Mouse (Mus musculus) heart, embryonic 14.5 days (tissue): ENCODE measurements around the gene 4930467E23Rik. TPM values are rescaled to one million over a fixed set of nuclear protein-coding genes. Genes with fewer than 3 reads are reported as not detected.
A peak's percentile ranks its signal among the peaks of the same experiment; 100 is the strongest.
"Not testable (repeated sequence)": the region's sequence is repeated elsewhere in the genome, so short reads cannot be mapped to it uniquely, and the experiment has no call there.

Experiments used
- ATAC-seq: fragments of 200-750 bp; cut with Nextera tagmentation; 2 replicates; pipeline ENCODE4 v1.8.0; 2017; ENCODE audit warnings: low read depth, moderate TSS enrichment; ENCODE audit not compliant: insufficient number of reproducible peaks, insufficient read depth, low FRiP score
- H3K27ac ChIP-seq, 2 experiments: fragments of 200-500 bp in 1 of 2; fragments of 300-500 bp in 1 of 2; sonication (generic) in 1 of 2; replicated peaks in 1 of 2; 2 replicates each; pipeline ENCODE4 v1.5.1; 2012 to 2014; ENCODE audit warnings: low read depth in 2 of 2, low read length in 2 of 2, control low read depth in 1 of 2, mild to moderate bottlenecking in 1 of 2, mixed read lengths in 1 of 2; ENCODE audit not compliant: control insufficient read depth in 1 of 2, insufficient read depth in 1 of 2
- H3K27me3 ChIP-seq: fragments of 300-500 bp; sonication (generic); 2 replicates; pipeline ENCODE4 v1.6.1; 2014; ENCODE audit warnings: mild to moderate bottlenecking, low read length, control low read depth; ENCODE audit not compliant: control insufficient read depth, insufficient read depth
- H3K36me3 ChIP-seq: fragments of 300-500 bp; sonication (generic); 2 replicates; pipeline ENCODE4 v1.6.1; 2014; ENCODE audit warnings: mild to moderate bottlenecking, control low read depth, low read length, mixed read lengths; ENCODE audit not compliant: control insufficient read depth, insufficient read depth
- H3K4me1 ChIP-seq, 2 experiments: fragments of 200-500 bp in 1 of 2; fragments of 300-500 bp in 1 of 2; sonication (generic) in 1 of 2; 2 replicates each; pipeline ENCODE4 v1.6.1; 2012 to 2014; ENCODE audit warnings: low read length in 2 of 2, control low read depth in 1 of 2, mixed read lengths in 1 of 2; ENCODE audit not compliant: control insufficient read depth in 2 of 2, insufficient read depth in 2 of 2
- H3K4me2 ChIP-seq: fragments of 300-500 bp; sonication (generic); 2 replicates; pipeline ENCODE4 v1.6.1; 2014; ENCODE audit warnings: mild to moderate bottlenecking, low read length
- H3K4me3 ChIP-seq, 2 experiments: fragments of 200-500 bp in 1 of 2; fragments of 300-500 bp in 1 of 2; sonication (generic) in 1 of 2; 2 replicates each; pipeline ENCODE4 v1.5.1; 2012 to 2014; ENCODE audit warnings: low read length in 2 of 2, mild to moderate bottlenecking in 2 of 2, control low read depth in 1 of 2, low read depth in 1 of 2, moderate library complexity in 1 of 2; ENCODE audit not compliant: control insufficient read depth in 1 of 2, insufficient read depth in 1 of 2
- H3K9ac ChIP-seq: fragments of 300-500 bp; sonication (generic); 2 replicates; pipeline ENCODE4 v1.6.1; 2014; ENCODE audit warnings: mild to moderate bottlenecking, low read length
- H3K9me3 ChIP-seq: fragments of 300-500 bp; sonication (generic); 2 replicates; pipeline ENCODE4 v1.6.1; 2016; ENCODE audit warnings: low read length, control low read depth; ENCODE audit not compliant: control insufficient read depth
- WGBS: fragments of 180-500 bp; shearing (Covaris S2); extraction: QIAGEN DNeasy Blood & Tissue Kit; methylation state at CpG from one replicate; pipeline ENCODE4 v1.1.7; 2014; 5-methylcytosine and 5-hydroxymethylcytosine counted together
- polyA plus RNA-seq: library from polyadenylated mRNA; unstranded; fragments of >200 nt; fragmentation: Nextera tagmentation; extraction: Ambion mirVana; gene quantifications from 2 replicates; pipeline ENCODE4 v1.2.1, GENCODE M21; 2014

The 4930467E23Rik gene
- polyA plus RNA-seq, 1 experiment from 2014 or later, result not detected

DNA sequence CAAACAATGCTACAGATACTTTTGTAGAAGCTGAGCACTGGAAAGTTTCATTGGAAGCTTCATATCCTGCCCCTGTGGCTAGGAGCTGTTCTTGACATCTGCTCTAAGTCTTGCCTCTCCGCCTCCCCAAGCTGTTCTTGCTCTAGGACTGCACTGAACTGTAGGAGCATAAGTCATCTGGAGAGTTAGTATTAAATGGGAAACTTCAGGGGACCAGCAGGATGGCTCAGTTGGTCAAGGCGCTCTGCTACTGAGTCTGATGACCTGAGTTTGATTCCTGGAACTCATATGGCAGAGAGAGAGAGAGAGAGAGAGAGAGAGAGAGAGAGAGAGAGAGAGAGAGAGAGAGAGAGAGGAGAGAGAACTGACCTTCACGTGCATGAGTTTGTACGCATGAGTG lies 16.6 kb upstream of the 4930467E23Rik start:
- ATAC-seq, result not testable (repeated sequence)

DNA sequence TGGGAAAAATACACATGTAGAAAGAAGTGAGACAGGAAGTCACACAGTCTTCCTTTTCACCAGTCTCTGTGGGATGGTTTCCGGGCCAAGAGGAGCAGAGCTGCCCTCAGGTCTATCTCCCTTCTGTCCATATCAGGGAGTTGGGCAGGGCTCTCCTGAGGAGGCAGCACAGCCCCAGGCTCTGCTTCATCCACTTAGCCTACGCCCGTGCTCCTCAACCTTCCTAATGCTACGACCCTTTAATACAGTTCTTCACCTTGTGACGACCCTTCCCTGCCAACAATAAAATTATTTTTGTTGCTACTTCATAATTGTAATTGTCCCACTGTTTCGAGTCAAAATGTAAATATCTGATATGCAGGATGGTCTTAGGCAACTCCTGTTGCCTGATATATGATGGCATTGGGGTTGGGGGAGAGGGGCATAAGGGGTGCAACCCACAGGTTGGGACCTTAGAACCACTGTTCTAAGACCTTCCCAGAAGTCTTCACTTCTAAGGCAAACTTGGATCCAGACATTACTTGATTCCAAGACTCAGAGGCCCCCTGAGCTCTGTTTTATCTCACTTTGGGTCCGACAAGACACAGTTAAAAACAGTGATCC lies 16.0 kb upstream of the 4930467E23Rik start:
- H3K9me3 ChIP-seq, H3K4me2 ChIP-seq, H3K4me1 ChIP-seq, H3K9ac ChIP-seq, H3K36me3 ChIP-seq, H3K27ac ChIP-seq, H3K27me3 ChIP-seq, H3K4me3 ChIP-seq: not testable (repeated sequence)
- 75% methylated on average over 7 of the region's 7 CpGs for WGBS
- ATAC-seq, result peak; percentile 64; the same call in 1 of the 2 replicates

More for the DNA sequence above, 16.6 kb upstream of the 4930467E23Rik start:
- not testable (repeated sequence) for H3K4me3 ChIP-seq, H3K4me1 ChIP-seq, H3K9me3 ChIP-seq, H3K27ac ChIP-seq, H3K4me2 ChIP-seq, H3K9ac ChIP-seq, H3K27me3 ChIP-seq, H3K36me3 ChIP-seq
- 79% methylated on average over 4 of the region's 4 CpGs for WGBS

GRCm38 (mm10) chr8:19714426-19714825 lies 14.9 kb upstream of the 4930467E23Rik start:
- not testable (repeated sequence) for H3K4me1 ChIP-seq, ATAC-seq, H3K27me3 ChIP-seq, H3K4me3 ChIP-seq, H3K4me2 ChIP-seq, H3K9me3 ChIP-seq, H3K9ac ChIP-seq, H3K36me3 ChIP-seq, H3K27ac ChIP-seq
- WGBS, result 78% methylated on average over 2 of the region's 2 CpGs

DNA sequence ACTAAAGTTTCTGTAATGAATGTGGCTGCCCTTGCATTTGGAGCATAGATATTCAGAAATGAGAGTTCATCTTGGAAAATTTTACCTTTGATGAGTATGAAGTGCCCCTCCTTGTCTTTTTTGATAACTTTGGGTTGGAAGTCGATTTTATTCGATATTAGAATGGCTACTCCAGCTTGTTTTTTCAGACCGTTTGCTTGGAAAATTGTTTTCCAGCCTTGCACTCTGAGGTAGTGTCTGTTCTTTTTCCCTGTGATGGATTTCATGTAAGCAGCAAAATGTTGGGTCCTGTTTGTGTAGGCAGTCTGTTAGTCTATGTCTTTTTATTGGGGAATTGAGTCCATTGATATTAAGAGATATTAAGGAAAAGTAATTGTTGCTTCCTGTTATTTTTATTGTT lies 14.1 kb upstream of the 4930467E23Rik start:
- H3K27me3 ChIP-seq, H3K9me3 ChIP-seq, ATAC-seq, H3K4me1 ChIP-seq, H3K4me3 ChIP-seq, H3K36me3 ChIP-seq, H3K27ac ChIP-seq, H3K4me2 ChIP-seq, H3K9ac ChIP-seq: not testable (repeated sequence)
- WGBS, result 69% methylated on average over 2 of the region's 3 CpGs

DNA sequence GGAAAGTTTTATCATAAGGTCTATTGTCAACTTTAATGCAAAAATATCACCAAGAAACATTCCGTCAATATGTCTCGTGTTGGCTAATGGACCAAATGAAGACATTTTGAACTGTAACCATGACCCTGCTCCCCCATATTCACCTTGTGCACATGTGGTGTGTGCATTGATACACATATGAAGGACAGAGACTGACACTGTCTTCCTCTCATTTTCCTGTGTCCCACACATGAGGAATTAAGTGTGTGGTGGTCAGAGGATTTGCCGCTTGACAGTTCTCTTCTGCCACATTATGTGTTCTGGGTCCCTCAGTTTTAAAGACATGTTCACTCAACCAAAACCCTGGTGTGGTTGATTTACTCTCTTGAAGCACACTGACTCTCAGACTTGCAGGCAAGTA lies 11.5 kb upstream of the 4930467E23Rik start:
- H3K9ac ChIP-seq, H3K4me1 ChIP-seq, H3K4me3 ChIP-seq, H3K27ac ChIP-seq, H3K27me3 ChIP-seq, H3K4me2 ChIP-seq, ATAC-seq, H3K36me3 ChIP-seq, H3K9me3 ChIP-seq: not testable (repeated sequence)
- WGBS, result 91% methylated on average over 3 of the region's 3 CpGs

GRCm38 (mm10) chr8:19719513-19719912 lies 9.9 kb upstream of the 4930467E23Rik start:
- H3K27ac ChIP-seq, H3K9ac ChIP-seq, H3K9me3 ChIP-seq, H3K4me2 ChIP-seq, H3K36me3 ChIP-seq, H3K4me1 ChIP-seq, ATAC-seq, H3K27me3 ChIP-seq, H3K4me3 ChIP-seq: not testable (repeated sequence)
- WGBS, result 59% methylated on average over 3 of the region's 3 CpGs

DNA sequence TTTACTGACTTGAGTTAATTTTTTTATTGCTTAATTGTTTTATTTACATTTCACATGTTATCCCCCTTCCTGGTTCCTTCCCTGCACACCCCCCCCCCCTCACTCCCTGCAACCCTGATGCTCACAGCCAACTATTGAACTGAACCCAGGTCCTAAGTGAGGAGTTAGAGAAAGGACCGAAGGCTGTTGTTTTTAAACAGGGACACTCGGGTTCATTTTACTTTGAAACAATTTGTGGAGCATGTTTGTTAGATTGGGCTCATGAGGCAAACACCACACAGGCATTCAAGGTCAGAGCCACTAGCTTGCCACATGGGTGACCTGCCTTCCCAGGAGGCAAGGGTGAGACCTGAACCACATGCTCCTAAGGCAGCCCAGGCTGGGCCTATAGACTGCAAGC lies 4.5 kb upstream of the 4930467E23Rik start:
- not testable (repeated sequence) for ATAC-seq, H3K36me3 ChIP-seq, H3K27ac ChIP-seq, H3K4me2 ChIP-seq, H3K4me3 ChIP-seq, H3K9ac ChIP-seq, H3K27me3 ChIP-seq, H3K4me1 ChIP-seq, H3K9me3 ChIP-seq
- 48% methylated on average over 2 of the region's 2 CpGs for WGBS

DNA sequence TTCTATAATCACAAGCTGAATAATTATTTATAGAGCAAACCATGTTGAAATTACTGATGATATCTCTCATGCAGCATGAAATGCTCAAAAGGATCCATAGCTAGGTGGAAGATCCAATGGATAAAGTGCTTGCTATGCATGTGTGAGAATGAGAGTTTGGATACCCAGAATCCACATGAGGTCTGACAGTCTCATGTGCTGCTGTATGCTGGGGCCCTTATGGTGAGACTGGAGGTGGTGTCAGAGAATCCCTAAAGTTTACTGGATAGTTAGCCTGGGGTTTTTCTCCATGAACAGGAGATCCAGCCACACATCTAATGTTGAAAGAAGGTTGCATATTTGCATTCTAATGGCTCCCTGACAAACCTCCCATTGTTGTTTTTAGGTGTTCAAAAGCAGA lies 22.4 kb downstream of the 4930467E23Rik start:
- not testable (repeated sequence) for H3K9ac ChIP-seq, H3K4me3 ChIP-seq, H3K36me3 ChIP-seq, H3K27ac ChIP-seq, H3K4me1 ChIP-seq, H3K27me3 ChIP-seq, H3K9me3 ChIP-seq, ATAC-seq, H3K4me2 ChIP-seq
